Mouse (Mus musculus) gastrocnemius, postnatal 4 days (tissue): ENCODE measurements around the gene Sipa1l1. TPM values are rescaled to one million over a fixed set of nuclear protein-coding genes. Genes with fewer than 3 reads are reported as not detected.

Source experiments
- DNase-seq, 2 experiments: peaks; one replicate each; pipeline ENCODE4 v3.0.0; 2021 to 2022; ENCODE audit warnings: low spot score in 2 of 2, mixed read lengths in 2 of 2
- total RNA-seq, 2 experiments: library from RNA; stranded (reverse); gene quantifications; 2 replicates each; pipeline ENCODE4 v1.2.3; 2021

Sipa1l1 gene
- total RNA-seq, 2 experiments from 2014 or later, result 26.8 to 32.9 TPM

- DNase-seq, result no peak
These were observed 115.9 kb downstream of the Sipa1l1 start for GRCm38 (mm10) chr12:82285018-82285417.

- no peak for DNase-seq
These were observed 116.9 kb downstream of the Sipa1l1 start for GRCm38 (mm10) chr12:82286068-82286467.

- no peak for DNase-seq
These were observed 117.7 kb downstream of the Sipa1l1 start for GRCm38 (mm10) chr12:82286804-82287203.

- DNase-seq, result no peak
These were observed 124.6 kb downstream of the Sipa1l1 start for GRCm38 (mm10) chr12:82293545-82294247.

- no peak for DNase-seq
These were observed 126.1 kb downstream of the Sipa1l1 start for GRCm38 (mm10) chr12:82294906-82295887.

GRCm38 (mm10) chr12:82296276-82296675 is 127.2 kb downstream of the Sipa1l1 start:
- DNase-seq, result no peak

- no peak for DNase-seq
These were observed 128.1 kb downstream of the Sipa1l1 start for GRCm38 (mm10) chr12:82297196-82297595.

- DNase-seq, result no peak
These were observed 129.7 kb downstream of the Sipa1l1 start for GRCm38 (mm10) chr12:82298662-82299460.

- no peak for DNase-seq
These were observed 135.0 kb downstream of the Sipa1l1 start for GRCm38 (mm10) chr12:82304140-82304539.

- no peak for DNase-seq
These were observed 136.9 kb downstream of the Sipa1l1 start for GRCm38 (mm10) chr12:82306035-82306434.

- no peak for DNase-seq
These were observed 142.5 kb downstream of the Sipa1l1 start for GRCm38 (mm10) chr12:82311593-82311992.

- DNase-seq, result peak in 1 of 2 experiments; percentile 47
These were observed 143.1 kb downstream of the Sipa1l1 start for GRCm38 (mm10) chr12:82312091-82312820.

GRCm38 (mm10) chr12:82313091-82313490 is 144.0 kb downstream of the Sipa1l1 start:
- DNase-seq, result no peak

- no peak for DNase-seq
These were observed 150.5 kb downstream of the Sipa1l1 start for GRCm38 (mm10) chr12:82319436-82320131.

- DNase-seq, result no peak
These were observed 151.1 kb downstream of the Sipa1l1 start for GRCm38 (mm10) chr12:82320204-82320603.

GRCm38 (mm10) chr12:82321397-82321796 is 152.3 kb downstream of the Sipa1l1 start:
- no peak for DNase-seq

- no peak for DNase-seq
These were observed 152.7 kb downstream of the Sipa1l1 start for GRCm38 (mm10) chr12:82321855-82322254.

- DNase-seq, result no peak
These were observed 153.8 kb downstream of the Sipa1l1 start for GRCm38 (mm10) chr12:82322759-82323451.

GRCm38 (mm10) chr12:82324621-82325020 is 155.5 kb downstream of the Sipa1l1 start:
- DNase-seq, result no peak
